Mouse (Mus musculus) hindbrain, postnatal 0 days (tissue): ENCODE data around the gene Rpn1. TPM values are rescaled to one million over a fixed set of nuclear protein-coding genes. Genes with fewer than 3 reads are reported as not detected.
A peak's percentile ranks its signal among the peaks of the same experiment; 100 is the strongest.

Source experiments
- ATAC-seq: fragments of 200-750 bp; cut with Nextera tagmentation; 2 replicates; pipeline ENCODE4 v1.8.0; 2017; ENCODE audit warnings: mild to moderate bottlenecking, moderate TSS enrichment, moderate library complexity
- DNase-seq: peaks from one replicate; pipeline ENCODE4 v3.0.0-alpha.2; 2015; ENCODE audit warnings: low spot score
- H3K27ac ChIP-seq: fragments of 300-500 bp; sonication (generic); 2 replicates; pipeline ENCODE4 v1.5.1; 2014; ENCODE audit warnings: mild to moderate bottlenecking
- H3K27me3 ChIP-seq: fragments of 300-500 bp; sonication (generic); 2 replicates; pipeline ENCODE4 v1.6.1; 2014; ENCODE audit warnings: low read length, mixed read lengths; ENCODE audit not compliant: insufficient read depth
- H3K36me3 ChIP-seq: fragments of 300-500 bp; sonication (generic); 2 replicates; pipeline ENCODE4 v1.6.1; 2014; ENCODE audit warnings: low read length, mixed read lengths; ENCODE audit not compliant: insufficient read depth
- H3K4me1 ChIP-seq: fragments of 300-500 bp; sonication (generic); 2 replicates; pipeline ENCODE4 v1.6.1; 2014; ENCODE audit warnings: antibody characterized with exemption, low read length, mixed read lengths; ENCODE audit not compliant: insufficient read depth
- H3K4me2 ChIP-seq: fragments of 300-500 bp; sonication (generic); 2 replicates; pipeline ENCODE4 v1.6.1; 2014; ENCODE audit warnings: low read depth, mild to moderate bottlenecking, low read length, moderate library complexity, mixed read lengths
- H3K4me3 ChIP-seq: fragments of 300-500 bp; sonication (generic); 2 replicates; pipeline ENCODE4 v1.5.1; 2014; ENCODE audit warnings: low read length
- H3K9ac ChIP-seq: fragments of 300-500 bp; sonication (generic); replicated peaks from 2 replicates; pipeline ENCODE4 v1.6.1; 2014; ENCODE audit warnings: mild to moderate bottlenecking, low read length, moderate library complexity, mixed read lengths
- H3K9me3 ChIP-seq: fragments of 300-500 bp; sonication (generic); 2 replicates; pipeline ENCODE4 v1.6.1; 2016; ENCODE audit warnings: low read length, mixed read lengths
- CTCF ChIP-seq: IDR thresholded peaks from 2 replicates; pipeline ENCODE4 v1.5.1; 2016; ENCODE audit warnings: antibody characterized with exemption, control low read depth, low read depth
- WGBS: fragments of 180-500 bp; shearing (Covaris S2); extraction: QIAGEN DNeasy Blood & Tissue Kit; methylation state at CpG from one replicate; pipeline ENCODE4 v1.1.7; 2014; 5-methylcytosine and 5-hydroxymethylcytosine counted together
- microRNA-seq, 2 experiments: library from miRNA; unstranded; fragments of <30 nt; microRNA quantifications; one replicate each; pipeline ENCODE4; 2016
- polyA plus RNA-seq: library from polyadenylated mRNA; unstranded; fragments of >200 nt; fragmentation: Nextera tagmentation; extraction: Ambion mirVana; gene quantifications from 2 replicates; pipeline ENCODE4 v1.2.1, GENCODE M21; 2015
- total RNA-seq: library from RNA; depleted of rRNA; stranded (reverse); fragments of >200 nt; gene quantifications from 2 replicates; pipeline ENCODE4 v1.2.3, GENCODE M21; 2014; rRNA removed

Gene Rpn1
- total and polyA plus RNA-seq, 2 experiments from 2014 or later: 225 to 242 TPM

- H3K36me3 ChIP-seq: no peaks in the 10 kb centered on the region
- no peaks in the 10 kb centered on the region for H3K27me3 ChIP-seq
- no peak for DNase-seq
- ATAC-seq: no peak
- H3K4me3 ChIP-seq: no peak overlapping the region
- H3K4me2 ChIP-seq: no peak overlapping the region
- no peaks in the 10 kb centered on the region for H3K9me3 ChIP-seq
- no peak for TF ChIP-seq CTCF
- H3K4me1 ChIP-seq: no peaks in the 10 kb centered on the region
- no peak overlapping the region for H3K9ac ChIP-seq
- WGBS: 63% methylated on average over 4 of the region's 4 CpGs
- no peak overlapping the region for H3K27ac ChIP-seq
Observed at GRCm38 (mm10) chr6:88145793-88146192, 61.5 kb downstream of the Rpn1 start.

- ATAC-seq (no peak), DNase-seq (no peak)
- H3K9ac ChIP-seq: no peak overlapping the region
- no peaks in the 10 kb centered on the region for H3K36me3 ChIP-seq
- no peaks in the 10 kb centered on the region for H3K9me3 ChIP-seq
- H3K4me3 ChIP-seq: no peak overlapping the region
- H3K4me1 ChIP-seq: no peaks in the 10 kb centered on the region
- no peak overlapping the region for H3K27ac ChIP-seq
- H3K4me2 ChIP-seq: no peak overlapping the region
- 76% methylated on average over 8 of the region's 8 CpGs for WGBS
- H3K27me3 ChIP-seq: no peaks in the 10 kb centered on the region
- TF ChIP-seq CTCF: no peak
Observed at GRCm38 (mm10) chr6:88146576-88146975, 62.3 kb downstream of the Rpn1 start.

- 55% methylated on average over 16 of the region's 16 CpGs for WGBS
- Histone ChIP-seq H3K9me3 (no peaks in the 10 kb centered on the region), H3K9ac (no peak overlapping the region), H3K4me3 (no peak overlapping the region), H3K27ac (no peak overlapping the region), H3K27me3 (no peaks in the 10 kb centered on the region), H3K36me3 (no peaks in the 10 kb centered on the region), H3K4me1 (no peaks in the 10 kb centered on the region), H3K4me2 (0 out of 2 replicates have a peak overlapping the region, but pooled peaks have one; percentile 16)
- DNase-seq: peak; percentile 20
- ATAC-seq: peak; percentile 60
- TF ChIP-seq CTCF: no peak
Observed at GRCm38 (mm10) chr6:88147411-88148003, 63.2 kb downstream of the Rpn1 start.

GRCm38 (mm10) chr6:88151335-88151734, 67.1 kb downstream of the Rpn1 start:
- Histone ChIP-seq H3K27me3 (no peaks in the 10 kb centered on the region), H3K9me3 (no peaks in the 10 kb centered on the region), H3K9ac (no peak overlapping the region), H3K4me2 (no peak overlapping the region), H3K4me1 (no peaks in the 10 kb centered on the region), H3K4me3 (no peak overlapping the region), H3K27ac (no peak overlapping the region), H3K36me3 (no peaks in the 10 kb centered on the region)
- WGBS: 79% methylated on average over 4 of the region's 4 CpGs
- no peak for DNase-seq
- no peak for ATAC-seq
- TF ChIP-seq CTCF: 0 out of 2 replicates have a peak, but pooled peaks have one; percentile 4

- DNase-seq (no peak), ATAC-seq (no peak)
- WGBS: 80% methylated on average over 14 of the region's 14 CpGs
Observed at GRCm38 (mm10) chr6:88152127-88152705, 67.9 kb downstream of the Rpn1 start.

GRCm38 (mm10) chr6:88152979-88153378, 68.7 kb downstream of the Rpn1 start:
- no peak for TF ChIP-seq CTCF
- DNase-seq (no peak), ATAC-seq (no peak)
- H3K36me3 ChIP-seq: no peaks in the 10 kb centered on the region
- no peak overlapping the region for H3K4me3 ChIP-seq
- H3K9me3 ChIP-seq: no peaks in the 10 kb centered on the region
- 70% methylated on average over 6 of the region's 6 CpGs for WGBS
- H3K27ac ChIP-seq: no peak overlapping the region
- no peaks in the 10 kb centered on the region for H3K27me3 ChIP-seq
- no peak overlapping the region for H3K9ac ChIP-seq
- no peaks in the 10 kb centered on the region for H3K4me1 ChIP-seq
- H3K4me2 ChIP-seq: no peak overlapping the region

More at GRCm38 (mm10) chr6:88152127-88152705, 67.9 kb downstream of the Rpn1 start:
- no peak overlapping the region for H3K4me3 ChIP-seq
- no peak for TF ChIP-seq CTCF
- no peak overlapping the region; the same call in 1 of the 2 replicates for H3K27ac ChIP-seq
- H3K27me3 ChIP-seq: no peaks in the 10 kb centered on the region
- no peaks in the 10 kb centered on the region for H3K4me1 ChIP-seq
- no peaks in the 10 kb centered on the region for H3K9me3 ChIP-seq
- no peaks in the 10 kb centered on the region for H3K36me3 ChIP-seq
- no peak overlapping the region for H3K4me2 ChIP-seq
- H3K9ac ChIP-seq: no peak overlapping the region

Small RNAs within 50 kb of the gene (microRNA-seq; reads per million reads assigned to microRNA genes)
- 0 reads per million in 2 experiments for gene Mir6376

Other genes starting within 250 kb of the Rpn1 start
- 0.54 TPM in 1 of 2 replicates, not detected in the other for gene Gm45140, start 248.7 kb upstream of the Rpn1 start, total RNA-seq
- 1.5 and 2.0 TPM in 2 replicates for gene Gm45140, start 248.7 kb upstream of the Rpn1 start, polyA plus RNA-seq
- gene Isy1, start 245.7 kb upstream of the Rpn1 start, total RNA-seq: 7.9 and 11.3 TPM in 2 replicates
- gene Isy1, start 245.7 kb upstream of the Rpn1 start, polyA plus RNA-seq: 27.4 and 31.5 TPM in 2 replicates
- 196 and 209 TPM in 2 replicates for gene Cnbp, start 233.4 kb upstream of the Rpn1 start, total RNA-seq
- gene Cnbp, start 233.4 kb upstream of the Rpn1 start, polyA plus RNA-seq: 660 and 682 TPM in 2 replicates
- gene Copg1, start 196.7 kb upstream of the Rpn1 start, total RNA-seq: 242 and 247 TPM in 2 replicates
- 200 and 216 TPM in 2 replicates for gene Copg1, start 196.7 kb upstream of the Rpn1 start, polyA plus RNA-seq
- 21.1 and 22.5 TPM in 2 replicates for gene Hmces, start 170.5 kb upstream of the Rpn1 start, total RNA-seq
- 35.8 and 36.8 TPM in 2 replicates for gene Hmces, start 170.5 kb upstream of the Rpn1 start, polyA plus RNA-seq
- gene H1fx, start 102.8 kb upstream of the Rpn1 start, total RNA-seq: 21.9 and 58.5 TPM in 2 replicates
- 56.3 and 61.3 TPM in 2 replicates for gene H1fx, start 102.8 kb upstream of the Rpn1 start, polyA plus RNA-seq
- 88.3 and 90.0 TPM in 2 replicates for gene Rab7, start 39.2 kb upstream of the Rpn1 start, total RNA-seq
- gene Rab7, start 39.2 kb upstream of the Rpn1 start, polyA plus RNA-seq: 325 and 345 TPM in 2 replicates
- 6.1 and 7.5 TPM in 2 replicates for gene Gata2, start 109.4 kb downstream of the Rpn1 start, total RNA-seq
- gene Gata2, start 109.4 kb downstream of the Rpn1 start, polyA plus RNA-seq: 17.9 and 19.7 TPM in 2 replicates
- gene Dnajb8, start 137.8 kb downstream of the Rpn1 start, total RNA-seq: not detected in 2 replicates
- gene Dnajb8, start 137.8 kb downstream of the Rpn1 start, polyA plus RNA-seq: not detected in 2 replicates